Mouse (Mus musculus): ENCODE measurements around the gene Lasp1. TPM values are rescaled to one million over a fixed set of nuclear protein-coding genes. Genes with fewer than 3 reads are reported as not detected.
"Not testable (repeated sequence)": the region's sequence is repeated elsewhere in the genome, so short reads cannot be mapped to it uniquely, and the experiment has no call there.

The Lasp1 gene
- polyA plus RNA-seq, 1 experiment from 2014 or later: 114 TPM

- H3K4me3 ChIP-seq (replicated peaks; ENCODE audit: low read depth, low read length): peak overlapping the region; percentile 57
- H3K9me3 ChIP-seq (ENCODE audit: control insufficient read depth, low read length): no peaks in the 10 kb centered on the region
- H3K4me1 ChIP-seq (ENCODE audit: control insufficient read depth, insufficient read depth, low read length): peaks cover 16% of the 10 kb centered on the region
- H3K4me2 ChIP-seq (ENCODE audit: low read length): peak overlapping the region; percentile 65
- H3K9ac ChIP-seq (replicated peaks; ENCODE audit: low read length): peak overlapping the region; percentile 70
- DNase-seq: peak; percentile 41
- H3K27me3 ChIP-seq (ENCODE audit: control insufficient read depth, insufficient read depth, low read length): no peaks in the 10 kb centered on the region
- peaks cover 11% of the 10 kb centered on the region for H3K36me3 ChIP-seq (ENCODE audit: control insufficient read depth, insufficient read depth, low read length)
- peak overlapping the region; percentile 58 for H3K27ac ChIP-seq (replicated peaks; ENCODE audit: low read depth, low read length)
- ATAC-seq (ENCODE audit: low FRiP score, low TSS enrichment): no peak
- 21% methylated on average over 4 of the region's 4 CpGs for WGBS
Measured at GRCm38 (mm10) chr11:97842001-97842400, 43.2 kb downstream of the Lasp1 start.

- WGBS: 74% methylated on average over 6 of the region's 6 CpGs
- no peak overlapping the region for H3K4me2 ChIP-seq (ENCODE audit: low read length)
- H3K27me3 ChIP-seq (ENCODE audit: control insufficient read depth, insufficient read depth, low read length): no peaks in the 10 kb centered on the region
- H3K9ac ChIP-seq (replicated peaks; ENCODE audit: low read length): no peak overlapping the region
- no peaks in the 10 kb centered on the region for H3K9me3 ChIP-seq (ENCODE audit: control insufficient read depth, low read length)
- no peak overlapping the region for H3K4me3 ChIP-seq (replicated peaks; ENCODE audit: low read depth, low read length)
- H3K27ac ChIP-seq (replicated peaks; ENCODE audit: low read depth, low read length): no peak overlapping the region
- no peak for DNase-seq
- ATAC-seq (ENCODE audit: low FRiP score, low TSS enrichment): no peak
- no peaks in the 10 kb centered on the region for H3K4me1 ChIP-seq (ENCODE audit: control insufficient read depth, insufficient read depth, low read length)
- no peaks in the 10 kb centered on the region for H3K36me3 ChIP-seq (ENCODE audit: control insufficient read depth, insufficient read depth, low read length)
Measured at GRCm38 (mm10) chr11:97850367-97850766, 51.6 kb downstream of the Lasp1 start.

DNA sequence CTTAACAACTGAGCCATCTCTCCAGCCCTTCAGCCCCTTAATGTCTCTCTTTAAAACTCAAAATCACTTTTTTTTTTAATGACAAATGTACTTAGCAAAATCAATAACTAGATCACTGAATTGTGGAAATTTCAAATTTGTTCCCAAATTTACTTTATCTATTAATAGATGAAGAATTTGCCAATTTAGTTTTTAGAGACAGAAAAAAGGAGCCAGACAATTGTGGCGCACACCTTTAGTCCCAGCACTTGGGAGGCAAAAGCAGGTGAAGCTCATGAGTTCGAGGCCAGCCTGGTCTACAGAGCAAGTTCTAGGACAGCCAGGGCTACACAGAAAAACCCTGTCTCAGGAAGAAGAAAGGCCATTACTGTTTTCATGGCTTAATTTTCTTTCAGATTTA is 52.8 kb downstream of the Lasp1 start:
- Histone ChIP-seq H3K27me3 (ENCODE audit: control insufficient read depth, insufficient read depth, low read length) (no peaks in the 10 kb centered on the region), H3K27ac (replicated peaks; ENCODE audit: low read depth, low read length) (no peak overlapping the region), H3K4me1 (ENCODE audit: control insufficient read depth, insufficient read depth, low read length) (no peaks in the 10 kb centered on the region), H3K4me3 (replicated peaks; ENCODE audit: low read depth, low read length) (no peak overlapping the region), H3K4me2 (ENCODE audit: low read length) (no peak overlapping the region), H3K36me3 (ENCODE audit: control insufficient read depth, insufficient read depth, low read length) (no peaks in the 10 kb centered on the region), H3K9me3 (ENCODE audit: control insufficient read depth, low read length) (no peaks in the 10 kb centered on the region), H3K9ac (replicated peaks; ENCODE audit: low read length) (no peak overlapping the region)
- ATAC-seq (ENCODE audit: low FRiP score, low TSS enrichment) (no peak), DNase-seq (no peak)
- WGBS: 92% methylated on average over 2 of the region's 2 CpGs

DNA sequence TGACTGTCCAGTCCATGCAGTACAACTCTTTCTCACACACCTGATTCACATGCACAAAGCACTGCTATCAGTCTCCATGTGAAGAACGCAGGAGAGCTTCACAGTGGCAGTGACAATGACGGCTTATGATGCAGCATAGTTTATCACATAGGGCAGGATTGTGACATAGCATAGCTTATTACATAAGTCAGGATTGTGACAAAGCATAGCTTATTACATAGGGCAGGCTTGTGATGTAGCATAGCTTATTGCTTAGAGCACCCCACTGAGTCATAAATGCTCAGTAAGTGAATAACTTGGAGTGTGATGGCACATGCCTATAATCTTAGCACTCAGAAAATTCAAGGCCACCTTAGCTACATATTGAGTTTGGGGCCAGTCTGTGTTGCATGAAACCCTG is 56.7 kb downstream of the Lasp1 start:
- 90% methylated on average over 2 of the region's 2 CpGs for WGBS
- Histone ChIP-seq H3K36me3 (ENCODE audit: control insufficient read depth, insufficient read depth, low read length) (no peaks in the 10 kb centered on the region), H3K4me3 (replicated peaks; ENCODE audit: low read depth, low read length) (no peak overlapping the region), H3K4me1 (ENCODE audit: control insufficient read depth, insufficient read depth, low read length) (no peaks in the 10 kb centered on the region), H3K27me3 (ENCODE audit: control insufficient read depth, insufficient read depth, low read length) (no peaks in the 10 kb centered on the region), H3K27ac (replicated peaks; ENCODE audit: low read depth, low read length) (no peak overlapping the region), H3K9ac (replicated peaks; ENCODE audit: low read length) (no peak overlapping the region), H3K4me2 (ENCODE audit: low read length) (no peak overlapping the region), H3K9me3 (ENCODE audit: control insufficient read depth, low read length) (no peaks in the 10 kb centered on the region)
- DNase-seq: no peak
- no peak for ATAC-seq (ENCODE audit: low FRiP score, low TSS enrichment)

DNA sequence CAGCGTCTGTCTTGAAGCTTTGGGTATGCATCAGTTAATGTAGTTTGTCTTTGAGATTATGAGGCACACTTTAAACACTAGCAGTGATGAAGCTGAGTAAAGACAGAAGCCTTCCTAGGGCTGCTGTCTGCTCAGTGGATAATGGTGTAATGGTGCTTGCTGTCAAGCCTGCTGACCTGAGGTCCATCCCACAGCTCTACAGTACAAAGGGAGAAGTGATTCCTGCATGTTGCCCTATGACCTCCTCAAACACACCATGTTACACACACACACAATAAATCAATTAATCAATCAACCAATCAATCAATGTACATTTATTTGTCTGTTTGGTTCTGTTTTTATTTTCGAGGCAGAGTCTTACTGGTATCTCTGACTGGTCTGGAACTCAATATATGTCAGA is 63.3 kb downstream of the Lasp1 start:
- Histone ChIP-seq H3K9ac (replicated peaks; ENCODE audit: low read length) (no peak overlapping the region), H3K9me3 (ENCODE audit: control insufficient read depth, low read length) (no peaks in the 10 kb centered on the region), H3K27me3 (ENCODE audit: control insufficient read depth, insufficient read depth, low read length) (no peaks in the 10 kb centered on the region), H3K4me3 (replicated peaks; ENCODE audit: low read depth, low read length) (no peak overlapping the region), H3K4me1 (ENCODE audit: control insufficient read depth, insufficient read depth, low read length) (no peaks in the 10 kb centered on the region), H3K4me2 (ENCODE audit: low read length) (no peak overlapping the region), H3K36me3 (ENCODE audit: control insufficient read depth, insufficient read depth, low read length) (no peaks in the 10 kb centered on the region), H3K27ac (replicated peaks; ENCODE audit: low read depth, low read length) (no peak overlapping the region)
- no peak for DNase-seq
- WGBS: 78% methylated on average over 2 of the region's 2 CpGs
- no peak for ATAC-seq (ENCODE audit: low FRiP score, low TSS enrichment)

DNA sequence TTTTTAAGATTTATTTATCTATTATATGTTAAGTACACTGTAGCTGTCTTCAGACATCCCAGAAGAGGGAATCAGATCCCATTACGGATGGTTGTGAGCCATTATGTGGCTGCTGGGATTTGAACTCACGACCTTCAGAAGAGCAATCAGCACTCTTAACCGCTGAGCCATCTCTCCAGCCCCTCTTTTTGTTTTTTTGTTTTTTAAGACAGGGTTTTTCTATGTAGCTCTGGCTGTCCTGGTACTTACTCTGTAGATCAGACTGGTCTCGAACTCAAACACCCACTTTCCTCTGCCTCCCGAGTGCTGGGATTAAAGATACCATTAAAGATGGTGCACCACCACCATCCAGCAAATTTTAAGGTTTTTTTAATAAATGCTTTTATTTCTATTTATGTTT is 66.6 kb downstream of the Lasp1 start:
- no peak overlapping the region for H3K27ac ChIP-seq (replicated peaks; ENCODE audit: low read depth, low read length)
- no peak for DNase-seq
- no peak for ATAC-seq (ENCODE audit: low FRiP score, low TSS enrichment)
- no peaks in the 10 kb centered on the region for H3K4me1 ChIP-seq (ENCODE audit: control insufficient read depth, insufficient read depth, low read length)
- no peak overlapping the region for H3K4me2 ChIP-seq (ENCODE audit: low read length)
- H3K27me3 ChIP-seq (ENCODE audit: control insufficient read depth, insufficient read depth, low read length): no peaks in the 10 kb centered on the region
- H3K9ac ChIP-seq (replicated peaks; ENCODE audit: low read length): no peak overlapping the region
- H3K9me3 ChIP-seq (ENCODE audit: control insufficient read depth, low read length): no peaks in the 10 kb centered on the region
- no peaks in the 10 kb centered on the region for H3K36me3 ChIP-seq (ENCODE audit: control insufficient read depth, insufficient read depth, low read length)
- 91% methylated on average over 5 of the region's 5 CpGs for WGBS
- no peak overlapping the region for H3K4me3 ChIP-seq (replicated peaks; ENCODE audit: low read depth, low read length)

- Histone ChIP-seq H3K9ac (replicated peaks; ENCODE audit: low read length) (no peak overlapping the region), H3K4me1 (ENCODE audit: control insufficient read depth, insufficient read depth, low read length) (no peaks in the 10 kb centered on the region), H3K27ac (replicated peaks; ENCODE audit: low read depth, low read length) (no peak overlapping the region), H3K27me3 (ENCODE audit: control insufficient read depth, insufficient read depth, low read length) (no peaks in the 10 kb centered on the region), H3K4me3 (replicated peaks; ENCODE audit: low read depth, low read length) (no peak overlapping the region), H3K36me3 (ENCODE audit: control insufficient read depth, insufficient read depth, low read length) (no peaks in the 10 kb centered on the region), H3K4me2 (ENCODE audit: low read length) (no peak overlapping the region), H3K9me3 (ENCODE audit: control insufficient read depth, low read length) (no peaks in the 10 kb centered on the region)
- no peak for DNase-seq
- no peak for ATAC-seq (ENCODE audit: low FRiP score, low TSS enrichment)
- WGBS: 95% methylated on average over 3 of the region's 3 CpGs
Measured at GRCm38 (mm10) chr11:97866091-97866888, 67.5 kb downstream of the Lasp1 start.

GRCm38 (mm10) chr11:97867591-97867990 is 68.8 kb downstream of the Lasp1 start:
- Histone ChIP-seq H3K36me3 (ENCODE audit: control insufficient read depth, insufficient read depth, low read length) (no peaks in the 10 kb centered on the region), H3K9ac (replicated peaks; ENCODE audit: low read length) (no peak overlapping the region), H3K9me3 (ENCODE audit: control insufficient read depth, low read length) (no peaks in the 10 kb centered on the region), H3K4me2 (ENCODE audit: low read length) (no peak overlapping the region), H3K4me1 (ENCODE audit: control insufficient read depth, insufficient read depth, low read length) (no peaks in the 10 kb centered on the region), H3K4me3 (replicated peaks; ENCODE audit: low read depth, low read length) (no peak overlapping the region), H3K27me3 (ENCODE audit: control insufficient read depth, insufficient read depth, low read length) (no peaks in the 10 kb centered on the region), H3K27ac (replicated peaks; ENCODE audit: low read depth, low read length) (no peak overlapping the region)
- DNase-seq: no peak
- WGBS: 88% methylated on average over 3 of the region's 3 CpGs
- ATAC-seq (ENCODE audit: low FRiP score, low TSS enrichment): no peak

DNA sequence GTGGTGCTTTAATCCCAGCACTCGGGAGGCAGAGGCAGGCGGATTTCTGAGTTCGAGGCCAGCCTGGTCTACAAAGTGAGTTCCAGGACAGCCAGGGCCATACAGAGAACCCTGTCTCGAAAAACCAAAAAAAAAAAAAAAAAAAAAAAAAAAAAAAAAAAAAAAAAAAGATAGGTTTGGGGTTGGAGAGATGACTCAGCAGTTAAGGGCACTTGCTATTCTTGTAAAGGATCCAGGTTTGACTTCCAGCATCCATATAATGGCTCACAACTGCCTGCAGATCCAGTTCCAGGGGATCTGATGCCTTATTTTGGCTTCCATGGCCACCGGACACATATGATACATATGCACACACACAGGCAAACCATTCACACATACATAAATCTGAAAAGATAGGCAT is 73.6 kb downstream of the Lasp1 start:
- not testable (repeated sequence) for ATAC-seq (ENCODE audit: low FRiP score, low TSS enrichment)

More for the DNA sequence above, 73.6 kb downstream of the Lasp1 start:
- not testable (repeated sequence) for H3K9ac ChIP-seq (replicated peaks; ENCODE audit: low read length); H3K9me3 ChIP-seq (ENCODE audit: control insufficient read depth, low read length); H3K4me3 ChIP-seq (replicated peaks; ENCODE audit: low read depth, low read length); H3K4me1 ChIP-seq (ENCODE audit: control insufficient read depth, insufficient read depth, low read length); DNase-seq; H3K36me3 ChIP-seq (ENCODE audit: control insufficient read depth, insufficient read depth, low read length); H3K27ac ChIP-seq (replicated peaks; ENCODE audit: low read depth, low read length); H3K4me2 ChIP-seq (ENCODE audit: low read length); H3K27me3 ChIP-seq (ENCODE audit: control insufficient read depth, insufficient read depth, low read length)
- WGBS: 84% methylated on average over 5 of the region's 5 CpGs
